Mouse (Mus musculus) hindlimb bud, embryonic 11.5 days (tissue): ENCODE results near the gene Slc5a3.

ENCODE experiments used
- DNase-seq: peaks from one replicate; pipeline ENCODE4 v3.0.0-alpha.2; 2012; ENCODE audit warnings: low read depth, low spot score; ENCODE audit errors: extremely low spot score

Gene Slc5a3

GRCm38 (mm10) chr16:92057852-92058643 lies at the start of gene Slc5a3, which contains the start of the genes Mrps6 and Gm49711:
Slc5a3 (plus strand) TSS chr16:92058322.
Mrps6 (plus strand) TSS chr16:92058270.
Gm49711 (plus strand) TSS chr16:92058316.
- no peak for DNase-seq

- no peak for DNase-seq
Measured at GRCm38 (mm10) chr16:92009586-92009985, 48.5 kb upstream of the Slc5a3 start.

DNA sequence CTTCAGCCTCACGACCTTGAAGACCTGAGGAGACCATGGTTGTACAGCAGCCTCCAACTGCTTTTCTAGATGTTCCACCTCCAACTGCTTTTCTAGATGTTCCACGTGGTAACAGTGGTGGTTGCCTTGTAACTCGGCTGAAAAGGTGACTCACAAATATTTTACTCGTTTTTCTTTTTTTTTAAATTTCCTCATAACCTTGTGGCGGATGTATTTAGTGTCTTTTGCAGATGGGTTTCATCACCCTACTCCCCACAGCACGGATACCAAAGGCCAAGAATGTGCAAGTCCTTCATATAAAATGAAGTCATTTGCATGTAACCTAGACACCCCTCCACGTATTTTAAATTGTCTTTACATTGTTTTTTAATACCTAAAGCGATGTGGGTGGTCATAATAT lies 41.3 kb upstream of the Slc5a3 start:
- DNase-seq: no peak

GRCm38 (mm10) chr16:92019141-92020118 lies 38.7 kb upstream of the Slc5a3 start:
- no peak for DNase-seq

GRCm38 (mm10) chr16:92021656-92022400 lies 36.3 kb upstream of the Slc5a3 start:
- no peak for DNase-seq

DNA sequence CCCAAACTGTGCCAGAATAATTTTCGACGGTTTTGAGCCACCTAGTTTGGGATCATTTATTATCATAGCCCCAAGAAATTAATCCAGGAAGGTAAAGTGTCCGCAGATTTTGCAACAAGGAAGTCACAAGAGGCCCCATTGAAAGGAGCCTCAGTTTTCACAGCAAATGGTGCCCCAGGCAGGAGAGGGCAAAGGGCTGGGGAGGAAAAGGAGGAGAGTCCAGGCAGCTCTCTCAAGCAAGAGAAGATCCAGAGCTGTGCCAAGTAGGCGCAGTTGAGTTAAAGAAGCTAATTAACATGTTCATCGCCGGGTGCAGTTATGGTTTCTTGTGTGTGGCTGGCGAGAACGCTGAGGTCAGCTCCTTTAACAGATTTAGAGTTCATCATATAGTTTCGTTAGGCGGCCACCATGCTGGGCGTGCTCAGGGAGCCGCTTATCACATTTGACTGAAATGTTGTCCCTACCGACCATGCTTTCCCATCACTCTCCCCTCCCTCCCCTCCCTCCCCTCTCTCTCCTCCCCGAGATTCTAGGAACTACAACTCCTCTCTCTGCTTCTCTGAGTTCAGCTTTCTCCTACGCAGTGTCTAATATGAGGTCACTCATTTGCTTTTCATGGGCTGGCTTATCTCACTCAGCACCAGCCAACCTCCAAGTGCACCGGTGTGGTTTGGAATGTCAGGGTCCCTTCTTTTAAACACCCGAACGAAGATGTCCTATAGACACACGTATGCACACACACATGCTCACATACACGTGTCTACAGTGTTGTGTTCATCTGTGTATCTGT lies 35.4 kb upstream of the Slc5a3 start:
- DNase-seq: no peak

- DNase-seq: no peak
Measured at GRCm38 (mm10) chr16:92033286-92033685, 24.8 kb upstream of the Slc5a3 start.

GRCm38 (mm10) chr16:92034676-92035075 lies 23.4 kb upstream of the Slc5a3 start:
- DNase-seq: no peak

DNA sequence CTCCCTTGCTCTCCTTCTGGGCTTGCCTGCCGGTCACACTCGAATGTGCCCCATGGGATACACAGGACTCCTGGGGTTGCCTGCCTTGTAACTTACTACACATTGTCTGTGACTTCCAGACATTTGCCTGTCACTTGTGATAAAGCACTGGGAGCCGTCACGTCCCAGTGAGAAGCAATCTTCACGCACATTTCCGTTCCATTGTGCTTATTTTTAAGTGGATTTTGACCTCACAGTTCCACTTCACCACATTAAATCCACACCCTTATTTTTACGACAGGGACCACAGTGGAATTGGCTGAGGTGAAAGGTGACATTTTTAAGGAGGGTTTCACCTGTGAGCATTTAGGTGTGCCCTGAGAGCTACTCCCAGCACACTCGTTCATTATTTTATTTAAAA lies 21.4 kb upstream of the Slc5a3 start:
- DNase-seq: no peak

GRCm38 (mm10) chr16:92037891-92038607 lies 20.1 kb upstream of the Slc5a3 start:
- no peak for DNase-seq

- DNase-seq: no peak
Measured at GRCm38 (mm10) chr16:92039421-92039820, 18.7 kb upstream of the Slc5a3 start.

- DNase-seq: no peak
Measured at GRCm38 (mm10) chr16:92039966-92040365, 18.2 kb upstream of the Slc5a3 start.

DNA sequence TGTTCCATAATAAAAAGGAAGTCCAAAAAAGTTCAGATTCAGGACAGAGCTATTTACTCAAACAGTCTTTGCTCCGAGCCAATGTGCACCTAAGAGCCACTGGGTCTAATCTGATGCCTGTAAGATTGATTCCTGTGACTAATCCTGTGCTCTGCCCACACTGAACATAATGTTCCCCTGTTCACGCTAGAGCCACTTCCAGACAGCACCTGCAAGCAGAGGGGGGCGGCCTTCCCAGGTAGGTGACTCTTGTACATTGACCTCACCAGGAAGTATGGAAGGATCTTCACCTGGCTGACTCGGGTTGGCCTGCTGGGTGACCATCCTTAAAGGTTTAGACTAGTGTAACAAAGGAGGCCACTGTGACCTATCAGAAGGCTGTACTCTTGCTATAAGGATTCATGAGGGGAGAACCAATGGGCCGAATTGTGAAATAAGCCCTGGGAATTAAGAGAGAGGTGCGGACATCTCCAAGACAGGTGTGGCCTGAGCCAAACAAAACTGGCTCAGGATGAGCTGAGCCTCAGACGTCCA lies 6.3 kb upstream of the Slc5a3 start:
- no peak for DNase-seq

GRCm38 (mm10) chr16:92052569-92052968 lies 5.6 kb upstream of the Slc5a3 start:
- no peak for DNase-seq

GRCm38 (mm10) chr16:92056711-92057110 lies 1.4 kb upstream of the Slc5a3 start:
- DNase-seq: no peak

DNA sequence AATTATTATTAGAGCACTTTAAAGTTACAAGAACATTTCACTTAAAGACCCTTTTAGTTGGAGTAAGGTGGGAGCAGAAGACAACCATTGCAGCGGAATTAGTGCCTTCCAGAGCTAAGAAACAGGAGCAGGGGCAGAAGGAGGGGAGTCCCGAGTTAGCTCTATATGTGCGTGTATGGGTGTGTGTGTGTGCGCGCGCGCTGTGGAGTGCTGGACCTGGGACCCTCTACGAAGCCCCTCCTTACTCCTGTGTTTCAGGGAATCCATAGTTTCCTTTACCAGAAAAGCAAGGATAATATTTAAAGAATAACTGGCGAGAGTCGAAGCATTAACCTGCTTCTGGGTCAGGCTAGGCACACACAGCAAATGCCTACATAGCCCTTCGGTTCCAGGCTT lies 668 bp upstream of the Slc5a3 start:
- DNase-seq: no peak

DNA sequence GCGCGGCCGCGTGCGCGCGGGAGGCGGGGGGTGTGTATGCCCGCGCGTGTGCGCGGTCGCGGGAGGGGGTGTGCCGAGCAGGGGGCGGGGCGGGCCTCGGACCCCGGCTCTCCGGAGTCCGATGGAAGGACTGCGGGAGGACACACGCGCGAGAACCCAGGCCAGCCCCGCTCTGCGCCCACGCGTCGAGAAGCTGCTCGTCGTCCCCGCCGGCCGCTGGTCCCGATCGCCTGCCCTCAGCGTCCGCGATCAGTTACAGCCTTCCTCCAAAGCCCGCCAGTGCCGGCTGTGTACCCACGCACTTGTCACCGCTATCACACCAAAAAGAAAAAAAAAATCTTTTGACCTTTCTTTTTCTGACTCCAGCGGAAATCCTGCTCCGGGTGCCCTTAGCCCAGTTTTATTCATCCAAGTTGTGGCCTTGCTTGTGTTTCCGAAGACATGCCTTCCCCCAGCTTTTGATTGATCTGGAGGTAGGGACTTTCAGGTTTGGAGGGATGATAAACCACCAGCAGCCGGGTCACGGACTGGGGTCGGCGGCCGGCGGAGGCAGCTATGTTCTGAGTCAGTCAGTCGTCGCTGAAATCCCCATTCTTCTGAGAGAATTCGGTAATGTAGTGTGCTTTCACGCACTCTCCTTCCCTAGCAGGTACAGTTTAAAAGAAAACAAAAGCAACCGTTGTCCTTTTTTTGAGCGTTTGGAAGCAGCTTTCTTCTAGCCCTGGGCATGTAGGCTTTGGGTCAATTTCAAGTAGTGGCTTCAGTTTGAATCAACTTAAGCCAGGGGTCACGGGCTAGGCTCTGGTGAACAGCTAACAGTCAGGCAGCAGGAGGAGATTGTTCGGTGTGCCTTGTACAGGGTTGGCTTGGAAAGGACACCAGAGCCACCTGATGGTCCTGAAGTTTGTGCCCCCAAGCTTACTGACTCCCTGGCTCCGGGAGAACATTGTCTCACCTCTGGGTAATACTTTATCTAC lies 810 bp downstream of the Slc5a3 start:
- DNase-seq: no peak

- no peak for DNase-seq
Measured at GRCm38 (mm10) chr16:92060213-92060612, 2.1 kb downstream of the Slc5a3 start.
